Mouse (Mus musculus) layer of hippocampus, adult 18-20 months (tissue): ENCODE results near the gene Eif4b. TPM values are rescaled to one million over a fixed set of nuclear protein-coding genes. Genes with fewer than 3 reads are reported as not detected.

Experiments
- DNase-seq, 2 experiments: peaks; one replicate each; pipeline ENCODE4 v3.0.0; 2022; ENCODE audit warnings: low spot score in 2 of 2
- total RNA-seq, 2 experiments: library from RNA; stranded (reverse); gene quantifications; 2 replicates each; pipeline ENCODE4 v1.2.3; 2021

Eif4b gene
- total RNA-seq, 2 experiments from 2014 or later = 197 to 203 TPM

- no peak for DNase-seq
Measured at GRCm38 (mm10) chr15:102100996-102101671, 27.6 kb downstream of the Eif4b start.

GRCm38 (mm10) chr15:102101672-102102541 lies 28.3 kb downstream of the Eif4b start:
- DNase-seq = no peak

GRCm38 (mm10) chr15:102102548-102103121 lies 29.1 kb downstream of the Eif4b start:
- no peak for DNase-seq

- no peak for DNase-seq
Measured at GRCm38 (mm10) chr15:102103371-102103946, 29.9 kb downstream of the Eif4b start.

- DNase-seq = no peak
Measured at GRCm38 (mm10) chr15:102103947-102104555, 30.5 kb downstream of the Eif4b start.

- DNase-seq = no peak
Measured at GRCm38 (mm10) chr15:102105360-102105759, 31.8 kb downstream of the Eif4b start.

DNA sequence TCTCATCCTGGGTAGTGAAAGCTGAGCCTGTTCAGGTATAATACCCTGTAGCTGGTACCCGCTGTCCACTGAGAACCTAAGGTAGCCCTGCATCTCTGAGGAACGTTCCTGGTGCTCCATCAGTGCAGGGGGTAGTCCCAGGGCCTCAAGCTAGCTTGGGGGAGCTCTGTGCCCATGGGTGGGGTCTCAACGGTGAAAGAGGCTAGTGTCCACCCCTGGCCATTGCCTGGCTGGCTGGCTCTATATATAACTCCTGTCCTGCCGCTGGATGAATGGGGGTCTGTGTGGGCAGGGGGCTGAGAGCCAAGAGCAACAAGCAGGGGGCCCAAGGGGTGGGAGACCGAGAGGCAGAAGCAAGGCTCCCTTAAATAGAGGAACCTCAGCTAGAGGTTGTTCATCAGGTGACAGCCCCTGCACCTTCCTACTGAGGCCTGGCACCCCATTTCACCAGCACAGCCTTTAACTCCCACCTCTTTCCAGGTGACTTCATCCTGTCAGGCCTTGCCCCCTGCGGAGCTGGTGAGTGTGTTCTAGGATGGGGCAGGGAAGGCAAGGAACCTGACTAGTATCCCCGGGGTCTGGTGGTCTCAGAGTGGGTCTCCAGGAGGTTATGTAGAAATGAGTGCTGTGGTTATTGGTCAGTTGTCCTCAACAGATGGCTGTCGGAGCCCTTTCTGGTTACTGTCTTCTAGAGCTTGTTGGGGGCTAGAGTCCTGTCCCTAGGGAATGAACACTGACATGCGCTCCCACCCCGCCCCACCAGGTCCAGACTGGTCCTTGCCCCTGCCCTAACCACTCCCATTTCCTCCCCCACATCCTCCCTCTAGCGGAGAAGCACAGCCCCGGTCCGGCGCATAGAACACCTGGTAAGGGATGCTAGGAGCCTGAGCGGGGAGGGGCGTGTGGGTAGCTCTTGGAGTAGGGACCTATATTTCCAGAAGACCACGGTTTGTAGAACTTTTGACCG lies 32.5 kb downstream of the Eif4b start:
- DNase-seq = no peak

GRCm38 (mm10) chr15:102106754-102107456 lies 33.3 kb downstream of the Eif4b start:
- no peak for DNase-seq

- peak in 1 of 2 experiments; percentile 82 for DNase-seq
Measured at GRCm38 (mm10) chr15:102107689-102108573, 34.4 kb downstream of the Eif4b start.

- DNase-seq = peak; percentile 75 to 89
Measured at GRCm38 (mm10) chr15:102108651-102109525, 35.3 kb downstream of the Eif4b start.

- DNase-seq = no peak
Measured at GRCm38 (mm10) chr15:102110271-102110670, 36.7 kb downstream of the Eif4b start.

GRCm38 (mm10) chr15:102110701-102111494 lies 37.3 kb downstream of the Eif4b start:
- no peak for DNase-seq

- no peak for DNase-seq
Measured at GRCm38 (mm10) chr15:102111495-102111829, 37.9 kb downstream of the Eif4b start.

- no peak for DNase-seq
Measured at GRCm38 (mm10) chr15:102112181-102112580, 38.6 kb downstream of the Eif4b start.

DNA sequence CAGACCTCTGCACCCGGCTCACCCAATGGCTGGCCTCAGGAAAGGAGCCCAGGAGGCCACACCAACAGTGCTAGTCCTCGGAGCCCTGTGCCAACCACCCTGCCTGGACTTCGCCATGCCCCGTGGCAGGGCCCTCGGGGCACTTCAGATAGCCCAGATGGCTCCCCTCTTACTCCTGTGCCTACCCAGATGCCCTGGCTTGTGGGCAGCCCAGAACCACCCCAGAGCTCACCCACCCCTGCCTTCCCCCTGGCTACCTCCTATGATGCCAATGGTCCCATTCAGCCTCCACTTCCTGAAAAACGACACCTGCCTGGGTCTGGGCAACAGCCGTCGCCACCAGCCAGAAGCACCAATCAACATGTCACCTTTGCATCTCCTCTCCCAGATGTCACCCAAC lies 39.3 kb downstream of the Eif4b start:
- no peak for DNase-seq

- DNase-seq = no peak
Measured at GRCm38 (mm10) chr15:102113674-102114073, 40.1 kb downstream of the Eif4b start.
